Mouse (Mus musculus) liver, embryonic 11.5 days (tissue): ENCODE data around the gene Ttll3. TPM values are rescaled to one million over a fixed set of nuclear protein-coding genes. Genes with fewer than 3 reads are reported as not detected.
A peak's percentile ranks its signal among the peaks of the same experiment; 100 is the strongest.

Experiments
- ATAC-seq: fragments of 200-750 bp; cut with Nextera tagmentation; replicated peaks from 2 replicates; pipeline ENCODE4 v1.8.0; 2017; ENCODE audit warnings: moderate number of reproducible peaks, mild to moderate bottlenecking, moderate TSS enrichment, moderate library complexity; ENCODE audit not compliant: low FRiP score
- DNase-seq: peaks from one replicate; pipeline ENCODE4 v3.0.0-alpha.2; 2017; ENCODE audit warnings: low spot score
- H3K27ac ChIP-seq: fragments of 300-500 bp; sonication (generic); 2 replicates; pipeline ENCODE4 v1.5.1; 2014; ENCODE audit warnings: mild to moderate bottlenecking, low read depth, low read length, control low read depth
- H3K27me3 ChIP-seq: fragments of 300-500 bp; sonication (generic); replicated peaks from 2 replicates; pipeline ENCODE4 v1.6.1; 2014; ENCODE audit warnings: low read length, mixed read lengths; ENCODE audit not compliant: control insufficient read depth, insufficient read depth
- H3K36me3 ChIP-seq: fragments of 300-500 bp; sonication (generic); 2 replicates; pipeline ENCODE4 v1.6.1; 2014; ENCODE audit warnings: mild to moderate bottlenecking, low read length, moderate library complexity, mixed read lengths; ENCODE audit not compliant: control insufficient read depth, insufficient read depth
- H3K4me1 ChIP-seq: fragments of 300-500 bp; sonication (generic); replicated peaks from 2 replicates; pipeline ENCODE4 v1.6.1; 2014; ENCODE audit warnings: low read length, mixed read lengths; ENCODE audit not compliant: control insufficient read depth, insufficient read depth
- H3K4me2 ChIP-seq: fragments of 300-500 bp; sonication (generic); 2 replicates; pipeline ENCODE4 v1.6.1; 2014; ENCODE audit warnings: mild to moderate bottlenecking, control low read depth, moderate library complexity
- H3K4me3 ChIP-seq: fragments of 300-500 bp; sonication (generic); 2 replicates; pipeline ENCODE4 v1.5.1; 2014; ENCODE audit warnings: low read depth, low read length, control low read depth
- H3K9ac ChIP-seq: fragments of 300-500 bp; sonication (generic); 2 replicates; pipeline ENCODE4 v1.6.1; 2014; ENCODE audit warnings: low read depth, low read length, control low read depth
- H3K9me3 ChIP-seq: fragments of 300-500 bp; sonication (generic); 2 replicates; pipeline ENCODE4 v1.6.1; 2016; ENCODE audit warnings: low read length, inconsistent platforms, mixed read lengths; ENCODE audit not compliant: control insufficient read depth
- WGBS: fragments of 180-500 bp; shearing (Covaris S2); extraction: QIAGEN DNeasy Blood & Tissue Kit; methylation state at CpG from one replicate; pipeline ENCODE4 v1.1.7; 2014; 5-methylcytosine and 5-hydroxymethylcytosine counted together
- polyA plus RNA-seq: library from polyadenylated mRNA; unstranded; fragments of >200 nt; fragmentation: Nextera tagmentation; extraction: Ambion mirVana; gene quantifications from 2 replicates; pipeline ENCODE4 v1.2.1, GENCODE M21; 2014

The Ttll3 gene
- polyA plus RNA-seq, 1 experiment from 2014 or later, result 2.4 TPM

DNA sequence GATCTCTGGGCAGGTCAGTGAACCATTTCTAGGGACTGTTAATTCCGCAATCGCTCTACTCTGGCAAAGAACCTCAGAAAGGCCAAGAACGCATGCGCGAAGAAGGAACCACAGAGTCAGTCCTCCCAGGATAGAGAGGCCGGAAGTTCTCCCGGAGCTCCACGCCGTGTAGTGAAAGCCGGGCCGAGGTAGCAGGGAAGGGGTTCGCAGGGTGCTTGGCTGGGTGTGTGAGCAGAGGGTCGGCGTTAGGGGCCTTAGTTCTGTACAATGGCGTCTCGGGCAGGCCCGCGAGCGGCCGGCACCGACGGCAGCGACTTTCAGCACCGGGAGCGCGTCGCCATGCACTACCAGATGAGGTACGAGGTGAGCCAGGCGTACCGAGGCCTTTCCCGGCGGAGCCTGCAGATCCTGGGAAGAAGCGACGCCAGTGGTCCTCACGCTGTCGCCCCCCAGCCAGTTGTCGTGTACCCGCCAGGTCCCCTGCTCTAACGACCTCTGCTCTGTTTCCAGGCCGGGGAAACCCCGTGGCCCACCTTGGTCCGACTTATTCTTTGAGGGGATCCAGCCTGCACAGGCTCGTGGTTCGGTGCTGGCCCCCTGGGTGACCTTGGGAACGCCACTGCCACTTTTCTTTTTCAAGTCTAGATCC, 53.5 kb downstream of the Ttll3 start, which contains the start of gene Jagn1:
Gene Jagn1 (plus strand): TSS at position 128 of the 649 bp plus-strand sequence.
- peak within 1 kb of the TSS; percentile 95 for H3K4me3 ChIP-seq
- H3K27ac ChIP-seq, result peak within 1 kb of the TSS; percentile 51
- DNase-seq (peak; percentile 93), ATAC-seq (peak; percentile 88)
- WGBS, result under 1% methylated on average over 45 of the region's 45 CpGs
- peak within 1 kb of the TSS; percentile 85 for H3K4me2 ChIP-seq
- peaks cover 10% of the 10 kb centered on the region for H3K4me1 ChIP-seq
- H3K27me3 ChIP-seq, result no peaks in the 10 kb centered on the region
- H3K36me3 ChIP-seq, result peaks cover 8% of the 10 kb centered on the region
- peak within 1 kb of the TSS; percentile 91 for H3K9ac ChIP-seq
- no peaks in the 10 kb centered on the region for H3K9me3 ChIP-seq

- Histone ChIP-seq H3K27me3 (no peaks in the 10 kb centered on the region), H3K27ac (peak overlapping the region; percentile 51), H3K9me3 (no peaks in the 10 kb centered on the region), H3K4me1 (peaks cover 10% of the 10 kb centered on the region), H3K36me3 (peaks cover 13% of the 10 kb centered on the region), H3K4me2 (peak overlapping the region; percentile 85), H3K4me3 (peak overlapping the region; percentile 95), H3K9ac (peak overlapping the region; percentile 91)
- WGBS, result 37% methylated on average over 12 of the region's 12 CpGs
- ATAC-seq, result no peak
- DNase-seq, result no peak
These were observed 54.0 kb downstream of the Ttll3 start for GRCm38 (mm10) chr6:113443091-113443490.

GRCm38 (mm10) chr6:113444207-113444965, 55.3 kb downstream of the Ttll3 start:
- Histone ChIP-seq H3K4me1 (peaks cover 10% of the 10 kb centered on the region), H3K9me3 (no peaks in the 10 kb centered on the region), H3K4me2 (no peak overlapping the region), H3K27ac (no peak overlapping the region), H3K27me3 (no peaks in the 10 kb centered on the region), H3K4me3 (no peak overlapping the region), H3K9ac (no peak overlapping the region), H3K36me3 (peaks cover 20% of the 10 kb centered on the region)
- DNase-seq, result no peak
- no peak for ATAC-seq
- 83% methylated on average over 7 of the region's 8 CpGs for WGBS

DNA sequence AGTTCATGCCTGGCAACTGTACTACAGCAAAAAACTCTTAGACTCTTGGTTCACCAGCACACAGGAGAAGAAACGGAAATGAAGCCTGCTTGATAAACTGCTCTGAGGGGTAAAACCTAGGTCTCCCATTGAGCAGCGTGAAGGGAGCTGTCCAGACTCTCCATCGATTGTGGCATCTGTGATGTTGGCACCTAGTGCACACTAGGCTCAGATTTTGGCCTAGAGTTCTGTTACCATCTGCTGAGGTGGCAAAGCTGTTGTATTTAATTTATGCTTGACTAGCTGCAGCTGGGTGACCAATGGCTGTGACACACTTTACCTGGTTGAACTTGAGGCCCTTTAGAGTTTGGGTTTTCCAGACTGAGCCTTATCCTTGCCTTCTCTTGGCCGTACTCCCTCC, 58.6 kb downstream of the Ttll3 start:
- Histone ChIP-seq H3K9me3 (no peaks in the 10 kb centered on the region), H3K9ac (no peak overlapping the region), H3K27ac (no peak overlapping the region), H3K36me3 (peaks cover 20% of the 10 kb centered on the region), H3K4me2 (no peak overlapping the region), H3K4me1 (peaks cover 6% of the 10 kb centered on the region; the same call in 1 of the 2 replicates), H3K27me3 (no peaks in the 10 kb centered on the region), H3K4me3 (no peak overlapping the region)
- DNase-seq (no peak), ATAC-seq (no peak)
- WGBS, result 94% methylated on average over 4 of the region's 4 CpGs

DNA sequence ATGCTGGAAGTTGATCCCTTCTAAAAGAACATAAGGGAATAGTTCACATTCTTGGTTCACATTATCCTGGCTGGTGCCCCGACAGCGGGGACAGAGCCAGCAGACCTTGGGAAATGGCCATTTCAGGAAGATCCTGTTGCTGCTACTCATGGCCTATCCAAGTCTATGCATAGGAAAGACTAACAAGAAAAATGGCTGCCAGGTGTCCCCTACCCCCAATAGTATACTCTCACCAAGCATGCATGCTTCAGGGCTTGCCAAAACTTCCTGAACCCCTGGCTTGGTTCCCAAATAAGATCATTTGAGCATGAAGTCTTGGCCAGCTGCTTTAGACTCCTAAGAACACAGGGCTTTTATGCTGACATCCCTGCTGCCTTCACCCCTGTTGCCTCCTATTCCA, 62.8 kb downstream of the Ttll3 start:
- no peak overlapping the region for H3K4me2 ChIP-seq
- DNase-seq (no peak), ATAC-seq (no peak)
- H3K9me3 ChIP-seq, result no peaks in the 10 kb centered on the region
- no peak overlapping the region for H3K27ac ChIP-seq
- H3K36me3 ChIP-seq, result peaks cover 19% of the 10 kb centered on the region
- 76% methylated on average over 2 of the region's 2 CpGs for WGBS
- H3K4me3 ChIP-seq, result no peak overlapping the region
- H3K9ac ChIP-seq, result no peak overlapping the region
- no peaks in the 10 kb centered on the region for H3K27me3 ChIP-seq
- H3K4me1 ChIP-seq, result no peaks in the 10 kb centered on the region

GRCm38 (mm10) chr6:113455007-113455406, 65.9 kb downstream of the Ttll3 start:
- no peak overlapping the region for H3K4me3 ChIP-seq
- DNase-seq (no peak), ATAC-seq (no peak)
- no peak overlapping the region for H3K4me2 ChIP-seq
- no peaks in the 10 kb centered on the region for H3K36me3 ChIP-seq
- H3K4me1 ChIP-seq, result 0 out of 2 replicates have a peak, but pooled peaks cover 2% of the 10 kb centered on the region
- H3K27me3 ChIP-seq, result no peaks in the 10 kb centered on the region
- H3K27ac ChIP-seq, result no peak overlapping the region
- H3K9ac ChIP-seq, result no peak overlapping the region
- WGBS, result 48% methylated on average over 5 of the region's 5 CpGs
- H3K9me3 ChIP-seq, result no peaks in the 10 kb centered on the region

GRCm38 (mm10) chr6:113457952-113458534, 69.0 kb downstream of the Ttll3 start, which contains the start of gene Il17re:
Il17re (plus strand) TSS chr6:113458484.
- WGBS, result 31% methylated on average over 10 of the region's 10 CpGs
- no peaks in the 10 kb centered on the region for H3K27me3 ChIP-seq
- DNase-seq (no peak), ATAC-seq (no peak)
- 0 out of 2 replicates have a peak, but pooled peaks cover 2% of the 10 kb centered on the region for H3K4me1 ChIP-seq
- no peak within 1 kb of the TSS for H3K4me2 ChIP-seq
- no peak within 1 kb of the TSS for H3K4me3 ChIP-seq
- no peak within 1 kb of the TSS for H3K27ac ChIP-seq
- H3K9me3 ChIP-seq, result no peaks in the 10 kb centered on the region
- H3K36me3 ChIP-seq, result no peaks in the 10 kb centered on the region
- H3K9ac ChIP-seq, result no peak within 1 kb of the TSS

GRCm38 (mm10) chr6:113458635-113459034, 69.6 kb downstream of the Ttll3 start:
- H3K4me1 ChIP-seq, result 0 out of 2 replicates have a peak, but pooled peaks cover 2% of the 10 kb centered on the region
- H3K36me3 ChIP-seq, result no peaks in the 10 kb centered on the region
- H3K4me2 ChIP-seq, result no peak overlapping the region
- no peak overlapping the region for H3K4me3 ChIP-seq
- 58% methylated on average over 10 of the region's 10 CpGs for whole genome bisulfite sequencing
- no peak overlapping the region for H3K27ac ChIP-seq
- no peak for DNase-seq
- H3K9ac ChIP-seq, result no peak overlapping the region
- H3K9me3 ChIP-seq, result no peaks in the 10 kb centered on the region
- ATAC-seq, result no peak
- no peaks in the 10 kb centered on the region for H3K27me3 ChIP-seq
